Mouse (Mus musculus): ENCODE data around the gene Rhd. TPM values are rescaled to one million over a fixed set of nuclear protein-coding genes. Genes with fewer than 3 reads are reported as not detected.
"Not testable (repeated sequence)": the region's sequence is repeated elsewhere in the genome, so short reads cannot be mapped to it uniquely, and the experiment has no call there.

Gene Rhd
- total RNA-seq (2021), result not detected
- long read RNA-seq, experiment 1, result 0 reads
- long read RNA-seq, experiment 2, result 0 reads

- no peak for DNase-seq (ENCODE audit: low spot score in 2 of 2)
Measured at GRCm38 (mm10) chr4:134863937-134864729, at the start of gene Rhd. Gene Rhd (plus strand): TSS chr4:134864536.

- DNase-seq (ENCODE audit: low spot score in 2 of 2), result no peak
Measured at GRCm38 (mm10) chr4:134817706-134818105, 46.6 kb upstream of the Rhd start.

GRCm38 (mm10) chr4:134821061-134821460 lies 43.3 kb upstream of the Rhd start:
- DNase-seq (ENCODE audit: low spot score in 2 of 2), result no peak

GRCm38 (mm10) chr4:134823560-134823959 lies 40.8 kb upstream of the Rhd start:
- DNase-seq (ENCODE audit: low spot score in 2 of 2), result no peak

- DNase-seq (ENCODE audit: low spot score in 2 of 2), result not testable (repeated sequence)
Measured at GRCm38 (mm10) chr4:134825864-134826263, 38.5 kb upstream of the Rhd start.

- no peak for DNase-seq (ENCODE audit: low spot score in 2 of 2)
Measured at GRCm38 (mm10) chr4:134826348-134826747, 38.0 kb upstream of the Rhd start.

- no peak for DNase-seq (ENCODE audit: low spot score in 2 of 2)
Measured at GRCm38 (mm10) chr4:134827806-134828205, 36.5 kb upstream of the Rhd start.

GRCm38 (mm10) chr4:134831934-134832333 lies 32.4 kb upstream of the Rhd start:
- DNase-seq (ENCODE audit: low spot score in 2 of 2), result no peak

GRCm38 (mm10) chr4:134835486-134835885 lies 28.9 kb upstream of the Rhd start:
- DNase-seq (ENCODE audit: low spot score in 2 of 2), result no peak

- DNase-seq (ENCODE audit: low spot score in 2 of 2), result no peak
Measured at GRCm38 (mm10) chr4:134838221-134838620, 26.1 kb upstream of the Rhd start.

- not testable (repeated sequence) for DNase-seq (ENCODE audit: low spot score in 2 of 2)
Measured at GRCm38 (mm10) chr4:134838706-134839105, 25.6 kb upstream of the Rhd start.

- no peak for DNase-seq (ENCODE audit: low spot score in 2 of 2)
Measured at GRCm38 (mm10) chr4:134840231-134840630, 24.1 kb upstream of the Rhd start.

GRCm38 (mm10) chr4:134843566-134843965 lies 20.8 kb upstream of the Rhd start:
- no peak for DNase-seq (ENCODE audit: low spot score in 2 of 2)

GRCm38 (mm10) chr4:134847587-134847986 lies 16.7 kb upstream of the Rhd start:
- no peak for DNase-seq (ENCODE audit: low spot score in 2 of 2)

- no peak for DNase-seq (ENCODE audit: low spot score in 2 of 2)
Measured at GRCm38 (mm10) chr4:134850551-134850950, 13.8 kb upstream of the Rhd start.

GRCm38 (mm10) chr4:134851236-134851635 lies 13.1 kb upstream of the Rhd start:
- no peak for DNase-seq (ENCODE audit: low spot score in 2 of 2)

GRCm38 (mm10) chr4:134851876-134852275 lies 12.5 kb upstream of the Rhd start:
- DNase-seq (ENCODE audit: low spot score in 2 of 2), result no peak

- no peak for DNase-seq (ENCODE audit: low spot score in 2 of 2)
Measured at GRCm38 (mm10) chr4:134852438-134853255, 11.7 kb upstream of the Rhd start.

GRCm38 (mm10) chr4:134853259-134853636 lies 11.1 kb upstream of the Rhd start, which contains the start of gene Maco1:
Gene Maco1 (minus strand): TSS chr4:134853345.
- DNase-seq (ENCODE audit: low spot score in 2 of 2), result peak; percentile 99 to 100

GRCm38 (mm10) chr4:134853637-134854485 lies 10.5 kb upstream of the Rhd start:
- DNase-seq (ENCODE audit: low spot score in 2 of 2), result peak; percentile 93 to 96

GRCm38 (mm10) chr4:134855371-134855770 lies 9.0 kb upstream of the Rhd start:
- DNase-seq (ENCODE audit: low spot score in 2 of 2), result no peak

Measured in left cerebral cortex, adult 18-20 months (tissue).